Mouse (Mus musculus) limb, embryonic 11.5 days (tissue): ENCODE data around the gene Magoh. TPM values are rescaled to one million over a fixed set of nuclear protein-coding genes. Genes with fewer than 3 reads are reported as not detected.

Experiments used
- ATAC-seq: fragments of 200-750 bp; cut with Nextera tagmentation; 2 replicates; pipeline ENCODE4 v1.8.0; 2017; ENCODE audit warnings: low read depth; ENCODE audit not compliant: insufficient number of reproducible peaks, low FRiP score, low TSS enrichment
- DNase-seq: peaks from one replicate; pipeline ENCODE4 v3.0.0-alpha.2; 2015; ENCODE audit warnings: low spot score
- H3K27ac ChIP-seq: fragments of 300-500 bp; sonication (generic); replicated peaks from 2 replicates; pipeline ENCODE4 v1.5.1; 2014; ENCODE audit warnings: low read depth, mild to moderate bottlenecking, low read length
- H3K27me3 ChIP-seq: fragments of 300-500 bp; sonication (generic); 2 replicates; pipeline ENCODE4 v1.6.1; 2014; ENCODE audit warnings: mild to moderate bottlenecking, low read length, mixed read lengths; ENCODE audit not compliant: control insufficient read depth, insufficient read depth
- H3K36me3 ChIP-seq: fragments of 300-500 bp; sonication (generic); 2 replicates; pipeline ENCODE4 v1.6.1; 2014; ENCODE audit warnings: mild to moderate bottlenecking, low read length, moderate library complexity, mixed read lengths; ENCODE audit not compliant: control insufficient read depth, insufficient read depth
- H3K4me1 ChIP-seq: fragments of 300-500 bp; sonication (generic); 2 replicates; pipeline ENCODE4 v1.6.1; 2014; ENCODE audit warnings: low read length, mixed read lengths; ENCODE audit not compliant: control insufficient read depth, insufficient read depth
- H3K4me2 ChIP-seq: fragments of 300-500 bp; sonication (generic); 2 replicates; pipeline ENCODE4 v1.6.1; 2014; ENCODE audit warnings: low read depth, mild to moderate bottlenecking, moderate library complexity; ENCODE audit not compliant: severe bottlenecking
- H3K4me3 ChIP-seq: fragments of 300-500 bp; sonication (generic); 2 replicates; pipeline ENCODE4 v1.5.1; 2014; ENCODE audit warnings: low read depth, low read length
- H3K9ac ChIP-seq: fragments of 300-500 bp; sonication (generic); 2 replicates; pipeline ENCODE4 v1.6.1; 2014; ENCODE audit warnings: mild to moderate bottlenecking, low read length
- H3K9me3 ChIP-seq: fragments of 300-500 bp; sonication (generic); 2 replicates; pipeline ENCODE4 v1.6.1; 2016; ENCODE audit warnings: low read length; ENCODE audit not compliant: control insufficient read depth
- WGBS: fragments of 180-500 bp; shearing (Covaris S2); extraction: QIAGEN DNeasy Blood & Tissue Kit; methylation state at CpG from one replicate; pipeline ENCODE4 v1.1.7; 2014; 5-methylcytosine and 5-hydroxymethylcytosine counted together
- polyA plus RNA-seq: library from polyadenylated mRNA; unstranded; fragments of >200 nt; fragmentation: Nextera tagmentation; extraction: Ambion mirVana; gene quantifications from 2 replicates; pipeline ENCODE4 v1.2.1, GENCODE M21; 2014

Gene Magoh
- polyA plus RNA-seq, 1 experiment from 2014 or later: 285 TPM

GRCm38 (mm10) chr4:107923145-107923802, 43.7 kb downstream of the Magoh start, which contains the start of gene Cpt2:
Gene Cpt2 (minus strand): TSS chr4:107923610.
- 2% methylated on average over 38 of the region's 38 CpGs for WGBS

GRCm38 (mm10) chr4:107923803-107924194, 44.2 kb downstream of the Magoh start:
- Histone ChIP-seq H3K27ac (no peak overlapping the region), H3K36me3 (no peaks in the 10 kb centered on the region; the same call in 1 of the 2 replicates), H3K9ac (no peak overlapping the region), H3K4me2 (peak overlapping the region; percentile 78; the same call in 1 of the 2 replicates), H3K4me3 (peak overlapping the region; percentile 78), H3K9me3 (no peaks in the 10 kb centered on the region), H3K27me3 (no peaks in the 10 kb centered on the region), H3K4me1 (0 out of 2 replicates have a peak, but pooled peaks cover 2% of the 10 kb centered on the region)
- 55% methylated on average over 7 of the region's 7 CpGs for WGBS
- DNase-seq (no peak), ATAC-seq (peak; percentile 23; the same call in 1 of the 2 replicates)

More at GRCm38 (mm10) chr4:107923145-107923802, 43.7 kb downstream of the Magoh start, which contains the start of gene Cpt2:
- H3K9me3 ChIP-seq: no peaks in the 10 kb centered on the region
- ATAC-seq (peak; percentile 92), DNase-seq (peak; percentile 96)
- no peaks in the 10 kb centered on the region for H3K27me3 ChIP-seq
- H3K4me1 ChIP-seq: 0 out of 2 replicates have a peak, but pooled peaks cover 2% of the 10 kb centered on the region
- H3K9ac ChIP-seq: peak within 1 kb of the TSS; percentile 83
- H3K27ac ChIP-seq: no peak within 1 kb of the TSS; the same call in 1 of the 2 replicates
- peak within 1 kb of the TSS; percentile 78 for H3K4me2 ChIP-seq
- H3K4me3 ChIP-seq: peak within 1 kb of the TSS; percentile 78
- no peaks in the 10 kb centered on the region; the same call in 1 of the 2 replicates for H3K36me3 ChIP-seq

DNA sequence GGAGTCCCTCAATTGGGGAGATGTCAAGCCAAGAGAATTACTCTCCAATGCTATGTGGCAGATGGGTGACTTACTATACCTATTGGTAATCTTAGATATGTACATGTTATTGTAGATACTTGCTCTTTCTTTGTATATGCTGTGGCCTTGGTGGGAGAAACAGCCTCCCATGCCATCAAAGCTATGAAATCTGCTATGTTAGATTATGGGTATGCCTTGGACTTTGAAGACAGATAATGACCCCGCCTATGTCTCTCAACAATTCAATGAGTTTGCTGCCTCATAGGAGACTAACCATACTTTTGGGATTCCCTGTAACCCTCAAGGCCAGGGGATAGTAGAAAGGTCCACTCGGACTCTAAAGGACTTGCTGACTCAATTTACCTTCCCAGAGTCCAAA, 48.7 kb downstream of the Magoh start:
- Histone ChIP-seq H3K4me2 (no peak overlapping the region), H3K27me3 (no peaks in the 10 kb centered on the region), H3K9me3 (no peaks in the 10 kb centered on the region), H3K9ac (no peak overlapping the region), H3K4me1 (no peaks in the 10 kb centered on the region), H3K4me3 (no peak overlapping the region), H3K27ac (no peak overlapping the region), H3K36me3 (no peaks in the 10 kb centered on the region)
- DNase-seq (no peak), ATAC-seq (no peak)
- 72% methylated on average over 2 of the region's 2 CpGs for WGBS

- no peak for ATAC-seq
- WGBS: 85% methylated on average over 2 of the region's 2 CpGs
- DNase-seq: no peak
- no peaks in the 10 kb centered on the region for H3K9me3 ChIP-seq
- H3K27ac ChIP-seq: no peak overlapping the region
- H3K27me3 ChIP-seq: no peaks in the 10 kb centered on the region
- no peaks in the 10 kb centered on the region for H3K4me1 ChIP-seq
- H3K4me3 ChIP-seq: no peak overlapping the region
- no peaks in the 10 kb centered on the region for H3K36me3 ChIP-seq
- no peak overlapping the region for H3K4me2 ChIP-seq
- no peak overlapping the region for H3K9ac ChIP-seq
Observed at GRCm38 (mm10) chr4:107928726-107929125, 49.2 kb downstream of the Magoh start.

DNA sequence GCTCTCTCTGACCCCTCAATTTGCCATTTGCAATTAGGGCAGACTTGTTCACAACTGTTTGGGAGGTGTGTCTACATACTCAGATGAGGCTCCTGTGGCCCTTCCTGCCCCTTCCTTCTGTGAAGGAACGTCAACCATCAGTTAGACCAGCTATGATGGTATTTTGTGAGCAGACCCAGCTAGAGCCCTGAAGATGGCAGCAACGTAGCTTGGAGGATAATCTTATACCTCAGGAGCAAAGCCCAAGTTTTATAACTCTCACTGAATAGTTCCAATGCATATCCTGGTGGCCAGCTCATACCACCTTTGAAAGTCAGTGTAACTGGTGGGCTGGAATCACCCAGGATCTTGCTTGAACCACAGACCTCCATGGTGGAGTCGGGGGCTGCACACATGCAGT, 51.9 kb downstream of the Magoh start:
- no peaks in the 10 kb centered on the region for H3K4me1 ChIP-seq
- no peak overlapping the region for H3K4me3 ChIP-seq
- WGBS: 73% methylated on average over 3 of the region's 3 CpGs
- ATAC-seq: no peak
- H3K36me3 ChIP-seq: no peaks in the 10 kb centered on the region
- H3K27me3 ChIP-seq: no peaks in the 10 kb centered on the region
- H3K9me3 ChIP-seq: no peaks in the 10 kb centered on the region
- no peak overlapping the region for H3K4me2 ChIP-seq
- no peak overlapping the region for H3K27ac ChIP-seq
- H3K9ac ChIP-seq: no peak overlapping the region
- DNase-seq: no peak

- Histone ChIP-seq H3K9me3 (no peaks in the 10 kb centered on the region), H3K36me3 (no peaks in the 10 kb centered on the region), H3K4me3 (no peak overlapping the region), H3K27me3 (no peaks in the 10 kb centered on the region), H3K4me2 (no peak overlapping the region), H3K4me1 (no peaks in the 10 kb centered on the region), H3K9ac (no peak overlapping the region), H3K27ac (no peak overlapping the region)
- ATAC-seq (no peak), DNase-seq (no peak)
- 86% methylated on average over 8 of the region's 8 CpGs for WGBS
Observed at GRCm38 (mm10) chr4:107933239-107933638, 53.7 kb downstream of the Magoh start.

DNA sequence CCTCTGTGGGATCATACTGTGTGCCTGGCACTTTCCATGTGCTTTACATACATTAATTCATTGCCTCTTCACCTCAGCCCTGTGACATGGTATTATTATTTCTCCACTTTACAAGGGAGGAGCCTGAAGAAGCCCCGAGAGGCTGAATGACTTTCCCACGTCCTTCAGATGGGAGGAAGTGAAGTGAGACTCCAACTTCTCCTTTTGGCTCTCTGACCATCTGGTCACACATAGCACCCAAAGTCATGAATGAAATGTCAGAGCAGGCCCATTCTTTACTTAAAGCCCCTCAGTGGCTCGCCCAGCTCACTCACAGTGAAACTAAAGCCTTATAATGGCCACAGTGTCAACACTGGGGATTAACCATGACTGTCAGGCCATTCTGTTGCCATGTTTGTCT, 55.7 kb downstream of the Magoh start:
- Histone ChIP-seq H3K4me2 (no peak overlapping the region), H3K9me3 (no peaks in the 10 kb centered on the region), H3K4me1 (no peaks in the 10 kb centered on the region), H3K9ac (no peak overlapping the region), H3K4me3 (no peak overlapping the region), H3K27ac (no peak overlapping the region), H3K27me3 (no peaks in the 10 kb centered on the region), H3K36me3 (no peaks in the 10 kb centered on the region)
- ATAC-seq: no peak
- WGBS: 58% methylated on average over 3 of the region's 3 CpGs
- no peak for DNase-seq
